ENCODE assay signal across 7 mouse cellular contexts in the genomic region with DNA sequence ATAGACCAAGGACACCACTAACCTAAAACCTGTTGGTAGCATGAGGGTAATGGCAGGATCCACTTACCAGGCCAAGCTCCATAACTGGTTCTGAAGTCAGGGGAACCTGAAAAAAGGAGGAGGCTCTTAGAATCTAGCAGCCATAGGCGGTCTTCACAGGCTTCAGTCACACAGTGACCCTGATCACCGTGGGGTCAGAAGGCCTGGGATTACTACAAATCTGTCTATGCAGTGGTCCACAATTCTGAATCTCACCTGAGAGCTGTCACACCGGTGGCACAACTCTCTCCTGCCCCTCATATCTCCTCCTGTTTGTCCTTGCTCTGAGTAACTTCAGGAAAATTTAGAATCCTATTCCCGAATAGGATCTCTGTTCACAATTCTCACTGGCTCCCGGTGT. TPM values are rescaled to one million over a fixed set of nuclear protein-coding genes. Genes with fewer than 3 reads are reported as not detected.
DNase-seq lines count a peak whose midpoint lies in the region; ATAC-seq lines count a peak whose summit lies in the region.

No protein-coding gene starts in this region.

- peak overlapping the region; percentile 79 for H3K27ac ChIP-seq in embryonic facial prominence, embryonic 10.5 days (replicated peaks)
- 0 out of 2 replicates have a peak overlapping the region, but pooled peaks have one; percentile 55 for H3K27ac ChIP-seq in hindbrain, embryonic 13.5 days
- H3K27ac ChIP-seq in midbrain, embryonic 12.5 days (replicated peaks) = no peak overlapping the region

- H3K27me3 ChIP-seq in embryonic facial prominence, embryonic 10.5 days (replicated peaks; ENCODE audit: low read depth, poor library complexity, severe bottlenecking) = no peaks in the 10 kb centered on the region
- no peaks in the 10 kb centered on the region for H3K27me3 ChIP-seq in hindbrain, embryonic 13.5 days
- no peaks in the 10 kb centered on the region for H3K27me3 ChIP-seq in midbrain, embryonic 12.5 days

- 58% methylated on average over 5 of the region's 5 CpGs for WGBS in embryonic facial prominence, embryonic 10.5 days
- 60% methylated on average over 5 of the region's 5 CpGs for WGBS in hindbrain, embryonic 13.5 days
- 60% methylated on average over 5 of the region's 5 CpGs for WGBS in midbrain, embryonic 12.5 days

- H3K9me3 ChIP-seq in embryonic facial prominence, embryonic 10.5 days = no peaks in the 10 kb centered on the region
- 0 out of 2 replicates have a peak, but pooled peaks cover 2% of the 10 kb centered on the region for H3K9me3 ChIP-seq in hindbrain, embryonic 13.5 days
- H3K9me3 ChIP-seq in midbrain, embryonic 12.5 days = no peaks in the 10 kb centered on the region

- H3K4me2 ChIP-seq in hindbrain, embryonic 13.5 days = peak overlapping the region; percentile 74
- peak overlapping the region; percentile 68 for H3K4me2 ChIP-seq in midbrain, embryonic 12.5 days (replicated peaks)

- peak; percentile 46; the same call in 1 of the 2 replicates for ATAC-seq in hindbrain, embryonic 13.5 days (ENCODE audit: low FRiP score)
- ATAC-seq in midbrain, embryonic 12.5 days (ENCODE audit: low FRiP score, low read depth) = 0 out of 2 replicates have a peak, but pooled peaks have one; percentile 27

- peak overlapping the region; percentile 58 for H3K4me3 ChIP-seq in embryonic facial prominence, embryonic 10.5 days
- H3K4me3 ChIP-seq in hindbrain, embryonic 13.5 days = peak overlapping the region; percentile 67
- peak overlapping the region; percentile 61 for H3K4me3 ChIP-seq in midbrain, embryonic 12.5 days

- peak overlapping the region; percentile 79 for H3K9ac ChIP-seq in hindbrain, embryonic 13.5 days
- H3K9ac ChIP-seq in midbrain, embryonic 12.5 days (replicated peaks) = peak overlapping the region; percentile 74

- H3K36me3 ChIP-seq in embryonic facial prominence, embryonic 10.5 days (replicated peaks) = peaks cover 23% of the 10 kb centered on the region
- peaks cover 36% of the 10 kb centered on the region for H3K36me3 ChIP-seq in hindbrain, embryonic 13.5 days
- H3K36me3 ChIP-seq in midbrain, embryonic 12.5 days = peaks cover 17% of the 10 kb centered on the region

- DNase-seq in kidney, postnatal 10 days = peak; percentile 7
- DNase-seq in kidney, postnatal 25 days = no peak
- peak; percentile 14 for DNase-seq in embryonic facial prominence, embryonic 10.5 days (ENCODE audit: low spot score)
- no peak for DNase-seq in MN1 (ENCODE audit: low spot score)
- no peak for DNase-seq in spleen, postnatal 4 days (ENCODE audit: low spot score in 2 of 2)

- H3K4me1 ChIP-seq in embryonic facial prominence, embryonic 10.5 days = peaks cover 7% of the 10 kb centered on the region
- peaks cover 18% of the 10 kb centered on the region for H3K4me1 ChIP-seq in hindbrain, embryonic 13.5 days (replicated peaks)
- H3K4me1 ChIP-seq in midbrain, embryonic 12.5 days = peaks cover 11% of the 10 kb centered on the region

RNA-seq across cellular contexts. Expression of a gene that starts 0.8 kb away (rescaled TPM):
- 3.3 and 3.9 TPM in 2 replicates for polyA plus RNA-seq in embryonic facial prominence, embryonic 10.5 days (2016; fragmentation: Nextera tagmentation; extraction: Ambion mirVana)
- polyA plus RNA-seq in hindbrain, embryonic 13.5 days (2015; fragmentation: Nextera tagmentation; extraction: Ambion mirVana) = 10.0 and 10.1 TPM in 2 replicates
- 5.3 and 5.4 TPM in 2 replicates for polyA plus RNA-seq in midbrain, embryonic 12.5 days (2016; fragmentation: Nextera tagmentation; extraction: Ambion mirVana)

RNA-seq across cellular contexts. Expression of a gene that starts 52.7 kb away (rescaled TPM):
- polyA plus RNA-seq in embryonic facial prominence, embryonic 10.5 days (2016; fragmentation: Nextera tagmentation; extraction: Ambion mirVana) = not detected in 2 replicates
- polyA plus RNA-seq in hindbrain, embryonic 13.5 days (2015; fragmentation: Nextera tagmentation; extraction: Ambion mirVana) = not detected in 2 replicates
- not detected in 2 replicates for polyA plus RNA-seq in midbrain, embryonic 12.5 days (2016; fragmentation: Nextera tagmentation; extraction: Ambion mirVana)

RNA-seq across cellular contexts. Expression of a gene that starts 56.4 kb away (rescaled TPM):
- 36.6 and 38.6 TPM in 2 replicates for polyA plus RNA-seq in embryonic facial prominence, embryonic 10.5 days (2016; fragmentation: Nextera tagmentation; extraction: Ambion mirVana)
- polyA plus RNA-seq in hindbrain, embryonic 13.5 days (2015; fragmentation: Nextera tagmentation; extraction: Ambion mirVana) = 49.7 and 50.6 TPM in 2 replicates
- 59.5 and 61.2 TPM in 2 replicates for polyA plus RNA-seq in midbrain, embryonic 12.5 days (2016; fragmentation: Nextera tagmentation; extraction: Ambion mirVana)

Comparison
In these comparisons a context has a peak if more than half of its experiments do, and no peak if none do; other contexts are left out.
1. DNase-seq: peak in kidney, postnatal 10 days (single experiment) and embryonic facial prominence, embryonic 10.5 days (single experiment); none in kidney, postnatal 25 days (0 of 2), MN1 (single experiment) and spleen, postnatal 4 days (0 of 2).
2. Peak in every context shown above with its lines, with median percentiles within 50 percentile points of each other: H3K4me3 ChIP-seq.